Mouse (Mus musculus): ENCODE measurements at regions not wholly inside any gene's neighbourhood (a gene's known extent, or its start where the extent isn't known, plus 50 kb on each side); places are given as distances from the start of the nearest gene placed in this dataset.

GRCm38 (mm10) chr17:44420098-44421070 lies 232.0 kb downstream of the Clic5 start:
- no peak for DNase-seq (ENCODE audit: low read depth, low spot score)

- DNase-seq (ENCODE audit: low read depth, low spot score), result no peak
Observed at GRCm38 (mm10) chr17:44422161-44422560, 233.8 kb downstream of the Clic5 start.

DNA sequence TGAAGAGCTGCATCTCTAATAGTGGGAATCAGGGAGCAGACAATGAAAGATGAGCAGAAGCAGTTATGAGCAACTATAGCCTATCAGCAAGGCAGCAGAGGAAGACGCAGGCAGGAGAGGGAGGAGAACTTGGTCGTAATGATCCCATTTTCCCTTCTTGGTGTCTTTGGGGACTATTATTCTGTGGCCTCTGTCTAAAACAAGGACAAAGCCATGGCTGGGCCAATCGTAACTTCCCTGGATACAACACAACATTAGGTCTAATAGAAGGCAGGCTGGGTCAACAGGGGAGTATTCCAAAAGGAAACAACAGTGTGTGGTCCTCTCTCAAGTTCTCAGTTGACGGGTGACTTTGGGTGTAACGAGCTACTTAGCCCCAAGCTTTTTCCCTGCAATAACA lies 234.5 kb downstream of the Clic5 start:
- no peak for DNase-seq (ENCODE audit: low read depth, low spot score)

DNA sequence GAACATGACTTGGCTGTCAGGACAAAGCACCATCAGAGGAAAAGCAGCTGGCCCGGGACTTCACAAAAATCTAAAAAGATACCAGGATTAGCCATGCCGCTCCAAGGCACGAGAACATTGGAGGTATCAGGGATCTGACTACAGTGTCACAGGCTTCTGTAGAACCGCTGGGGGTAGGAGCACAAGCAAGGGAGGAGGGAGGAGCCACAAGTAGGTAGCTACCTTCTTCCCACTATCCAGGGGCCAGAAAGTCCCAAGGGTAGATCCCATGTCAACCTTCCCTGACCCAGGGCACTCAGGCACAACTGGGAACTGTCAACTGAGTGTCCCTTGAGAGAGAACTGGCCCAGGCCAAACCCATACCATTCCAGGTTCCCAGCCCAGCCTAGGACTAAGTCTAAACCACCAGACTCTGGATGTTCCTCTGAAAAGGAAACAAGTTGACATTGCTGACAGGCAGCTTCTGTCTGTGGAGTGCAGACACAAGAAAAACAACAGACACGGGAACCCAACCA lies 235.1 kb downstream of the Clic5 start:
- no peak for DNase-seq (ENCODE audit: low read depth, low spot score)

GRCm38 (mm10) chr17:44432524-44433295 lies 244.3 kb downstream of the Clic5 start:
- no peak for DNase-seq (ENCODE audit: low read depth, low spot score)

DNA sequence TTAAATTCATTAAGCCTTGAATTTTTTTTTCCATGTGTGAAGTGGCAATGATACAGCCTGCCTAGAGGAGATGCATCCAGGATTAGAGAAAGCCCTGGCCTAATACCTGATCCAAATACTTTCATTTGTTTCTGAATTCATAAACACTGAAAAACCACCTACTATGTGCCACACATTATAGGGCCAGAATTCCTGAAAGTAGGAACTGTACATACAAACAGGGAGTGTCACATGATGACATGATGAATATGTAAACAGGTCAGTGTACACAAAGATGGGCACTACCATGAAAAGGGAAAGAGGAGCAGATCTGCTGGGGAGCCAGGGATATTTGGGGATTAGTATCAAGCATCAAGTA lies 244.9 kb downstream of the Clic5 start:
- no peak for DNase-seq (ENCODE audit: low read depth, low spot score)

DNA sequence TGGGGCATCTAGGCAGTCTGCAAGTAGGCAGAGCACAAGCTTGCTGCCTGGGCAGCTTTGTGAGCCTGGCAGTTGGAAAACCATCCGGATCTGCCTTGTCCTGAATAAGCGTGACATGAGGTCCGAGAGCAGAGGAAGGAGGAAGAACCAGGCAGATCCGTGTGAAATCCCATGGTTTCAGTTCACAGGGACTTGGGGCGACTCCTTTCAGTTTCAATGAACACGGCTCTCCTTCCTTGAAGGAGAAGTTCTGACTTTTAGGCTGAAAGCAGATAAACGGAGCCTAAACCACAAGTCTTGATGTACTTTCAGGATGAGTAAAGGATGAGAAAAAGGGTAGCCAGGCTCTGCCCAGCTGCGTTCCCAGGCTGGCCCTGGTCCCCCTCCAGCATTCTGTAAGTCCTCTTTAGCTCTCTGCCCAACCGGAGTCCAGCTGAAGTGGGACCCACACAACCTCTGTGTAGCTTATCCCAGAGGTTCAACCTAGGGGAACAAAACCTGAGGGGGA lies 248.2 kb downstream of the Clic5 start:
- no peak for DNase-seq (ENCODE audit: low read depth, low spot score)

GRCm38 (mm10) chr17:44438526-44438925 lies 250.1 kb downstream of the Clic5 start:
- DNase-seq (ENCODE audit: low read depth, low spot score), result no peak

DNA sequence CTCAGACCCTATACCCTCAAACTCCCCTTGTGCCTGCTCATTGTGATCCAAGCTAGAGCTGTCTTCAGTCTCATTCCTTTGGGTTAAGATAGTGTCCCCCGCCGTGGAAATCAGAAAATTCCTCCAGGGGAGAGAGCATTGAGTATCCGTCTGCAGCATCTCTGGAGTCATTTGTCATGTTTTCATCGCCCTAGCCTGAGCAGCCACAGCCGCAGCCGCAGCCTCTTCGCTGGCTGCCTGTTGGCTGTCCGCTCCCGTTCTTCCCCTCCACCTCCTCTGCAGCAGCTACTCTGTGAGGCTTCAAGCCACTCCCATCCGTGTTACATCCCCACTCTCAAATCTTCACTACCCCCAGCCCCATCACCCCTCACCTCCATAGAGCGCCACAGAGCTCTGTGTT lies 255.1 kb downstream of the Clic5 start:
- no peak for DNase-seq (ENCODE audit: low read depth, low spot score)

DNA sequence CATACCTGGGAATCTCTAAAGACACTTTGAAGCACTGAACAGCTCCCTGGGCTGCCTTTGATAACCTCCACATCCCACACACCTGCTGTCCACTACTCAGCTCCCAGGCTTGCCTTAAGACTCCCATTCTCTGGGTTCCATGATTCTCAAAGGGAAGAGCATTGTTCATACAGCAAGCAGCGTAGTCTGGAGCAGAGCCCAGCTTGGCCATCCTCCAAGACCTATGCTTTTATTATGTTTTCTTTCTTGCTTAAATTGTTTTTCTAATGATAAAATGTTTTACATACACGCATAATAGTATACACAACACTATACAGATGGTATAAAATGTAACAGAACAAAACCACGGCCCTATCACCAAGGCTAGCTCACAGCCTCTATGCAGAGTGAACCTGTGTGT lies 257.0 kb downstream of the Clic5 start:
- DNase-seq (ENCODE audit: low read depth, low spot score), result no peak

All from brain, embryonic 18.5 days (tissue).